ENCODE assay signal across 10 mouse cellular contexts in the genomic region with DNA sequence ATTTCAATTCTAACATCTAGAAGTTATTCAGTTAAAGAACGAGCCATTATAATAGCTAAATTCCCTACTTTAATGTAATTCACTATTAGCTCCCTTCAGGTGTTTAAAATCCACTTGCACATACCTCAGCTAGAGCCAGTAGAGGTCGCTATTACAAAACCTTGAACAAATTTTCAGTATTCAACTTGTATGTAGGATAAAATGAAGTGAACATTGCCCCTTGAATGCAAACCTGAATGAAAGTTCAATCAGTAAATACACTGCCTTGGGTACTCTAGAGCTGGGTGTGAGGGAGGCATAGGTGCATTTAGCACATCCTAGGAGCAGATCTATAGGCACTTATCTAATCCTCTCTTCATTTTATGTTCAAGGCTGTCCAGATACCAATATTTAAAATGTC. TPM values are rescaled to one million over a fixed set of nuclear protein-coding genes. Genes with fewer than 3 reads are reported as not detected.
DNase-seq lines count a peak whose midpoint lies in the region; ATAC-seq lines count a peak whose summit lies in the region.
"Had no signal": no experiment of that assay in that cellular context is flagged by ENCODE, and none has a peak within 500 bp of the region (broad histone marks: within the 10 kb centered on the region; RNA-seq: fewer than 3 reads in every experiment).

No protein-coding gene starts in this region.

- no peaks in the 10 kb centered on the region for H3K9me3 ChIP-seq in intestine, embryonic 16.5 days (ENCODE audit: control insufficient read depth, low read length)
- H3K9me3 ChIP-seq: heart, embryonic 13.5 days; midbrain, embryonic 12.5 days had no signal

- intact Hi-C loops in left cerebral cortex, postnatal 14 days (cut with DNase I): loop anchor here (2.0 kb wide), 1 partner anchor 103 kb away; no protein-coding TSS in a partner anchor

- no peaks in the 10 kb centered on the region for H3K4me1 ChIP-seq in intestine, embryonic 16.5 days (ENCODE audit: control insufficient read depth, insufficient read depth, low read length)

- no peak overlapping the region for H3K27ac ChIP-seq in intestine, embryonic 16.5 days (ENCODE audit: low read length)
- H3K27ac ChIP-seq: heart, embryonic 13.5 days; midbrain, embryonic 12.5 days had no signal

- 38% methylated on average over 2 of the region's 2 CpGs for WGBS in intestine, embryonic 16.5 days

- ATAC-seq in intestine, embryonic 16.5 days: peak; percentile 71

- H3K4me3 ChIP-seq in intestine, embryonic 16.5 days (ENCODE audit: low read length): no peak overlapping the region
- H3K4me3 ChIP-seq: heart, embryonic 13.5 days; midbrain, embryonic 12.5 days had no signal

- no peak overlapping the region for H3K4me2 ChIP-seq in intestine, embryonic 16.5 days (ENCODE audit: low read depth, low read length)
- H3K4me2 ChIP-seq: heart, embryonic 13.5 days; midbrain, embryonic 12.5 days had no signal

- DNase-seq in cerebellum, adult 9-10 months: peak; percentile 70
- DNase-seq in cerebellum, adult 11-12 months: no peak
- peak; percentile 37 to 41 for DNase-seq in left cerebral cortex, postnatal 14 days (ENCODE audit: low spot score in 2 of 2)
- no peak for DNase-seq in left cerebral cortex, adult 11 months (ENCODE audit: low spot score)
- peak; percentile 65 for DNase-seq in adipocyte (ENCODE audit: low spot score)
- peak; percentile 83 for DNase-seq in splenic B cell, adult 2 months (ENCODE audit: low read depth, low spot score)
- DNase-seq in right cerebral cortex, postnatal 4 days: no peak

- H3K27me3 ChIP-seq in intestine, embryonic 16.5 days (replicated peaks; ENCODE audit: control insufficient read depth, insufficient read depth, low read length): no peaks in the 10 kb centered on the region
- no peaks in the 10 kb centered on the region for H3K27me3 ChIP-seq in splenic B cell, adult 2 months (ENCODE audit: control insufficient read depth, insufficient read depth, low read length, poor library complexity, severe bottlenecking)
- H3K27me3 ChIP-seq: heart, embryonic 13.5 days; midbrain, embryonic 12.5 days had no signal

- no peaks in the 10 kb centered on the region for H3K36me3 ChIP-seq in intestine, embryonic 16.5 days (ENCODE audit: control insufficient read depth, insufficient read depth, low read length)
- peaks cover 6% of the 10 kb centered on the region for H3K36me3 ChIP-seq in splenic B cell, adult 2 months (ENCODE audit: control insufficient read depth, insufficient read depth, low read length, poor library complexity, severe bottlenecking)

- H3K9ac ChIP-seq in intestine, embryonic 16.5 days (ENCODE audit: low read depth, low read length): no peak overlapping the region
- H3K9ac ChIP-seq: heart, embryonic 13.5 days; midbrain, embryonic 12.5 days had no signal

RNA-seq across cellular contexts. Expression of a gene that starts 24.6 kb away (rescaled TPM):
- 10 to 100 TPM; 32.3 to 33.8 TPM for total RNA-seq in left cerebral cortex, postnatal 14 days (2021)
- 2.7 TPM in 2 replicates for polyA plus RNA-seq in intestine, embryonic 16.5 days (2015; fragmentation: Nextera tagmentation; extraction: Ambion mirVana)

Comparison
In these comparisons a context has a peak if more than half of its experiments do, and no peak if none do; other contexts are left out.
1. DNase-seq: peak in cerebellum, adult 9-10 months (single experiment), left cerebral cortex, postnatal 14 days (2 of 2), adipocyte (single experiment) and splenic B cell, adult 2 months (single experiment); none in cerebellum, adult 11-12 months (single experiment), left cerebral cortex, adult 11 months (single experiment) and right cerebral cortex, postnatal 4 days (single experiment).